Mouse (Mus musculus): ENCODE data around the gene Fry. TPM values are rescaled to one million over a fixed set of nuclear protein-coding genes. Genes with fewer than 3 reads are reported as not detected.

The Fry gene
- polyA plus RNA-seq, 1 experiment = 2.1 TPM

- H3K27me3 ChIP-seq (ENCODE audit: control insufficient read depth, insufficient read depth, insufficient read length) = no peaks in the 10 kb centered on the region
- H3K4me3 ChIP-seq = no peak overlapping the region
- no peaks in the 10 kb centered on the region for H3K79me2 ChIP-seq (ENCODE audit: control insufficient read depth, insufficient read depth)
- no peak for TF ChIP-seq SRF (IDR thresholded peaks at IDR 0.05; ENCODE audit: control insufficient read depth, insufficient read length, low read depth)
- peaks cover 15% of the 10 kb centered on the region for H3K36me3 ChIP-seq (ENCODE audit: control insufficient read depth, insufficient read depth)
- H3ac ChIP-seq (ENCODE audit: control insufficient read depth, insufficient read length) = no peak overlapping the region
- H3K4me2 ChIP-seq (ENCODE audit: low read depth) = no peak overlapping the region
Measured at GRCm38 (mm10) chr5:150541302-150541701, 422.9 kb downstream of the Fry start.

- H3K4me3 ChIP-seq = no peak overlapping the region
- peaks cover 8% of the 10 kb centered on the region for H3K36me3 ChIP-seq (ENCODE audit: control insufficient read depth, insufficient read depth)
- H3K27me3 ChIP-seq (ENCODE audit: control insufficient read depth, insufficient read depth, insufficient read length) = no peaks in the 10 kb centered on the region
- no peak for TF ChIP-seq TCF3 (IDR thresholded peaks at IDR 0.05; ENCODE audit: insufficient read length, low read depth)
- no peak for TF ChIP-seq MYOD1 (IDR thresholded peaks at IDR 0.05; ENCODE audit: control insufficient read depth in 1 of 3, insufficient read length in 2 of 3, low read depth in 2 of 3)
- TF ChIP-seq TCF12 (IDR thresholded peaks at IDR 0.05; ENCODE audit: insufficient read depth, poor library complexity, severe bottlenecking) = no peak
- TF ChIP-seq CEBPB (IDR thresholded peaks at IDR 0.05; ENCODE audit: insufficient read depth, poor library complexity, severe bottlenecking) = no peak
- TF ChIP-seq MAX (IDR thresholded peaks at IDR 0.05; ENCODE audit: low read depth) = no peak
- no peak for TF ChIP-seq REST (IDR thresholded peaks at IDR 0.05; ENCODE audit: insufficient read depth, insufficient read length)
- TF ChIP-seq E2F4 (IDR thresholded peaks at IDR 0.05; ENCODE audit: insufficient read depth) = no peak
- TF ChIP-seq POLR2AphosphoS2 (IDR thresholded peaks at IDR 0.05; ENCODE audit: insufficient read length, low read depth) = no peak
- no peak for TF ChIP-seq SRF (IDR thresholded peaks at IDR 0.05; ENCODE audit: control insufficient read depth, insufficient read length, low read depth)
- TF ChIP-seq USF1 (IDR thresholded peaks at IDR 0.05; ENCODE audit: low read depth) = no peak
- no peak for TF ChIP-seq POLR2A (IDR thresholded peaks at IDR 0.05; ENCODE audit: insufficient read length, low read depth)
- no peaks in the 10 kb centered on the region for H3K79me2 ChIP-seq (ENCODE audit: control insufficient read depth, insufficient read depth)
- H3K4me2 ChIP-seq (ENCODE audit: low read depth) = no peak overlapping the region
- H3ac ChIP-seq (ENCODE audit: control insufficient read depth, insufficient read length) = no peak overlapping the region
Measured at GRCm38 (mm10) chr5:150543184-150543583, 424.7 kb downstream of the Fry start.

Other genes starting within 250 kb of the Fry start
- not detected for gene Rxfp2, start 100.0 kb upstream of the Fry start, polyA plus RNA-seq (2012; fragmentation: generic; extraction: Trizol)